ENCODE assay signal across 9 mouse cellular contexts in the genomic region with DNA sequence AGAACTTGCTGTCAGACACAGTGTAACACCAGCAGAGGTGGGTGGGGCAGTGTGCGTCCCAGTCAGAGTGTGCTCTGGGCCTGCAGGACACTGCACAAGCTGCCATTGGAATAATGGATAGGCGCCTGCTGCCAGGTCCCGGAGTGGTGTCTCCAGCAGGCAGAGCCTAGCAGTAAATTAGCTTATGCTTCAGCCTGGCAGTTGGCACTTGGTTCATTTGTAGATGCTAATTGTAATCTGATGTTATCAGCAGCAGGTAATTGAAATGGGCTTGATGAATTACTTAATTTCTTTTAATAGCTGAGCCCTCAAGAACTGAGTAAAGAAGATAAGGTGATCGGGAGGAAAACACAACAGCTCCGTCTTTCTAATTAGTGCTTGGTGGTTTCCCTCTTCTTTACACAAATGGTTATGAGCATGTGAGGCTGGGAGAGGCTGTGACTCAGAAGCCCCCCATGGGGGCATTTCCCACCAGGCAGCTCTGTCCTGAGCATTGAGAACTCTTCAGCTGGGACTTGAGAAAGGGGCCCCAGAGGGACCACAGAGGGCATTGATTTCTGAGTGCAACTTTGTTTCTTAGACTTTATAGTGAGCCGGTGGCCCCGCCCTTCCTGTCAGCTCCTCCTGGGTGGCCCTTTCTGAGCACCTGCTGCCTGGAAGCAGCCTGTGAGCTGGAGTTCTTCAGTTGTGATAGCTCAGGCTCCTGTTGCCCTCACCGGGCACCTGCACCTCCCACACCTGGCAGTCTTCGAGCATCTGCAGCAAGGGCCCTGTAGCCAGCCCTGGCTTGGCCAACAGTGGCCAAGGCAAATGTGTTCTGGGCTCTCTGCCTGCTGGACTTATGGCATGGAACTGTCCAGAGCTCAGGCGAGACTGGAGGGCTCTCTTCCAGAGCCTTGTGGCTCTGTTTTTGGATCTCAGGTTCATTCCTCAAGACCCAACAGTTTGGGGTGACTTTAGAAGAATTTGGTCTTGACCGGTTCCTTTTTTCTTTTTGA.
DNase-seq lines count a peak whose midpoint lies in the region; ATAC-seq lines count a peak whose summit lies in the region.
"Had no signal": no experiment of that assay in that cellular context is flagged by ENCODE, and none has a peak within 500 bp of the region (broad histone marks: within the 10 kb centered on the region; RNA-seq: fewer than 3 reads in every experiment).

No protein-coding gene starts in this region.

- no peaks in the 10 kb centered on the region for H3K9me3 ChIP-seq in midbrain, embryonic 10.5 days (replicated peaks)
- no peaks in the 10 kb centered on the region for H3K9me3 ChIP-seq in midbrain, embryonic 11.5 days (ENCODE audit: control insufficient read depth, low read length)
- H3K9me3 ChIP-seq: limb, embryonic 12.5 days had no signal

- no peak overlapping the region for H3K4me2 ChIP-seq in midbrain, embryonic 11.5 days
- H3K4me2 ChIP-seq: limb, embryonic 12.5 days had no signal

- no peak for ATAC-seq in midbrain, embryonic 11.5 days (ENCODE audit: low FRiP score)

- H3K27ac ChIP-seq in midbrain, embryonic 10.5 days (replicated peaks) = peak overlapping the region; percentile 24; the same call in 1 of the 2 replicates
- no peak overlapping the region; the same call in 1 of the 2 replicates for H3K27ac ChIP-seq in midbrain, embryonic 11.5 days (ENCODE audit: low read depth, low read length)
- H3K27ac ChIP-seq: limb, embryonic 12.5 days had no signal

- no peak overlapping the region for H3K4me3 ChIP-seq in midbrain, embryonic 10.5 days
- no peak overlapping the region for H3K4me3 ChIP-seq in midbrain, embryonic 11.5 days (ENCODE audit: low read depth, low read length)
- H3K4me3 ChIP-seq: limb, embryonic 12.5 days had no signal

- H3K36me3 ChIP-seq in midbrain, embryonic 10.5 days = no peaks in the 10 kb centered on the region
- H3K36me3 ChIP-seq in midbrain, embryonic 11.5 days (ENCODE audit: control insufficient read depth, insufficient read depth, low read length) = no peaks in the 10 kb centered on the region
- H3K36me3 ChIP-seq: limb, embryonic 12.5 days had no signal

- H3K27me3 ChIP-seq in midbrain, embryonic 10.5 days (ENCODE audit: low read depth, poor library complexity, severe bottlenecking) = 0 out of 2 replicates have a peak, but pooled peaks cover 9% of the 10 kb centered on the region
- H3K27me3 ChIP-seq in midbrain, embryonic 11.5 days (ENCODE audit: control insufficient read depth, insufficient read depth, low read length) = no peaks in the 10 kb centered on the region

- 75% methylated on average over 11 of the region's 11 CpGs for WGBS in midbrain, embryonic 10.5 days
- WGBS in midbrain, embryonic 11.5 days = 71% methylated on average over 11 of the region's 11 CpGs

- H3K4me1 ChIP-seq in midbrain, embryonic 10.5 days = peaks cover 54% of the 10 kb centered on the region
- peaks cover 16% of the 10 kb centered on the region for H3K4me1 ChIP-seq in midbrain, embryonic 11.5 days (ENCODE audit: control insufficient read depth, insufficient read depth, low read length)

- no peak for DNase-seq in midbrain, embryonic 10.5 days (ENCODE audit: low spot score)
- no peak for DNase-seq in midbrain, embryonic 11.5 days (ENCODE audit: low spot score, missing footprints)
- DNase-seq in cerebellum, adult 9-11 months = peak; percentile 74
- peak; percentile 58 for DNase-seq in induced T-regulatory cell, adult 2 months (ENCODE audit: low read depth)
- DNase-seq in thymus, postnatal 0 days (ENCODE audit: low spot score) = peak; percentile 60
- DNase-seq in heart, adult 8-10 months (ENCODE audit: low spot score) = no peak
- no peak for DNase-seq in c-Kit-positive CD71-positive TER-119-positive erythroid progenitor cells, embryonic 14.5 days (ENCODE audit: low spot score)
- no peak for DNase-seq in right cerebral cortex, postnatal 25 days

- H3K9ac ChIP-seq in midbrain, embryonic 11.5 days (ENCODE audit: low read length) = no peak overlapping the region
- H3K9ac ChIP-seq: limb, embryonic 12.5 days had no signal

Comparison
In these comparisons a context has a peak if more than half of its experiments do, and no peak if none do; other contexts are left out.
1. DNase-seq: peak in cerebellum, adult 9-11 months (single experiment), induced T-regulatory cell, adult 2 months (single experiment) and thymus, postnatal 0 days (single experiment); none in midbrain, embryonic 10.5 days (single experiment), midbrain, embryonic 11.5 days (single experiment), heart, adult 8-10 months (single experiment), c-Kit-positive CD71-positive TER-119-positive erythroid progenitor cells, embryonic 14.5 days (single experiment) and right cerebral cortex, postnatal 25 days (single experiment).